Mouse (Mus musculus) adrenal gland, adult 2 months (tissue): ENCODE measurements at regions not wholly inside any gene's neighbourhood (a gene's known extent, or its start where the extent isn't known, plus 50 kb on each side); places are given as distances from the start of the nearest gene placed in this dataset.
A peak's percentile ranks its signal among the peaks of the same experiment; 100 is the strongest.

Experiments used
- DNase-seq: peaks from one replicate; pipeline ENCODE4 v3.0.0; 2021

GRCm38 (mm10) chr16:75487915-75488314 is 97.9 kb downstream of the Lipi start:
- no peak for DNase-seq

- DNase-seq = no peak
Measured at GRCm38 (mm10) chr16:75483878-75484277, 102.0 kb downstream of the Lipi start.

GRCm38 (mm10) chr16:75465420-75465975 is 120.4 kb downstream of the Lipi start:
- DNase-seq = peak; percentile 7

GRCm38 (mm10) chr16:75462136-75462535 is 123.7 kb downstream of the Lipi start:
- no peak for DNase-seq

GRCm38 (mm10) chr16:75446901-75447514 is 138.9 kb downstream of the Lipi start:
- peak; percentile 3 for DNase-seq

GRCm38 (mm10) chr16:75439296-75439695 is 146.6 kb downstream of the Lipi start:
- no peak for DNase-seq

- no peak for DNase-seq
Measured at GRCm38 (mm10) chr16:75433227-75433626, 152.6 kb downstream of the Lipi start.

- DNase-seq = no peak
Measured at GRCm38 (mm10) chr16:75384526-75385222, 201.2 kb downstream of the Lipi start.

- DNase-seq = no peak
Measured at GRCm38 (mm10) chr16:75381191-75381590, 204.7 kb downstream of the Lipi start.

GRCm38 (mm10) chr16:75369700-75370099 is 216.2 kb downstream of the Lipi start:
- DNase-seq = no peak

- DNase-seq = no peak
Measured at GRCm38 (mm10) chr16:75366727-75367126, 219.1 kb downstream of the Lipi start.

- DNase-seq = no peak
Measured at GRCm38 (mm10) chr16:75365361-75365994, 220.4 kb downstream of the Lipi start.

GRCm38 (mm10) chr16:75362095-75362494 is 223.8 kb downstream of the Lipi start:
- DNase-seq = no peak

- no peak for DNase-seq
Measured at GRCm38 (mm10) chr16:75360791-75361190, 225.1 kb downstream of the Lipi start.

- DNase-seq = no peak
Measured at GRCm38 (mm10) chr16:75353394-75353793, 232.5 kb downstream of the Lipi start.

- no peak for DNase-seq
Measured at GRCm38 (mm10) chr16:75344201-75344927, 241.5 kb downstream of the Lipi start.

- DNase-seq = no peak
Measured at GRCm38 (mm10) chr16:75343028-75343901, 242.6 kb downstream of the Lipi start.

GRCm38 (mm10) chr16:75334228-75334627 is 251.6 kb downstream of the Lipi start:
- no peak for DNase-seq

- DNase-seq = no peak
Measured at GRCm38 (mm10) chr16:75333750-75334149, 252.1 kb downstream of the Lipi start.

- no peak for DNase-seq
Measured at GRCm38 (mm10) chr16:75332853-75333252, 253.0 kb downstream of the Lipi start.

- no peak for DNase-seq
Measured at GRCm38 (mm10) chr16:75325296-75325695, 260.6 kb downstream of the Lipi start.
